Mouse (Mus musculus) layer of hippocampus, adult 2 months (tissue): ENCODE data around the gene Vipr2. TPM values are rescaled to one million over a fixed set of nuclear protein-coding genes. Genes with fewer than 3 reads are reported as not detected.

Source experiments
- DNase-seq, 2 experiments: peaks; one replicate each; pipeline ENCODE4 v3.0.0; 2022; ENCODE audit warnings: low spot score in 2 of 2
- H3K27ac ChIP-seq: fragments of 200-600 bp; 2 replicates; pipeline ENCODE4 v1.8.1; 2022
- H3K4me3 ChIP-seq: fragments of 200-600 bp; 2 replicates; pipeline ENCODE4 v1.8.1; 2022; ENCODE audit warnings: mild to moderate bottlenecking
- CTCF ChIP-seq: fragments of 200-600 bp; conservative IDR thresholded peaks from 2 replicates; pipeline ENCODE4 v1.8.1; 2022; ENCODE audit warnings: antibody characterized with exemption, mild to moderate bottlenecking, moderate library complexity
- microRNA-seq, 2 experiments: library from miRNA; unstranded; fragments of <30 nt; microRNA quantifications; one replicate each; pipeline ENCODE4 v1.2.0; 2021
- total RNA-seq, 2 experiments: library from RNA; stranded (reverse); gene quantifications; 2 replicates each; pipeline ENCODE4 v1.2.3; 2021

Vipr2 gene
- total RNA-seq, 2 experiments from 2014 or later, result 0.76 to 1.3 TPM

DNA sequence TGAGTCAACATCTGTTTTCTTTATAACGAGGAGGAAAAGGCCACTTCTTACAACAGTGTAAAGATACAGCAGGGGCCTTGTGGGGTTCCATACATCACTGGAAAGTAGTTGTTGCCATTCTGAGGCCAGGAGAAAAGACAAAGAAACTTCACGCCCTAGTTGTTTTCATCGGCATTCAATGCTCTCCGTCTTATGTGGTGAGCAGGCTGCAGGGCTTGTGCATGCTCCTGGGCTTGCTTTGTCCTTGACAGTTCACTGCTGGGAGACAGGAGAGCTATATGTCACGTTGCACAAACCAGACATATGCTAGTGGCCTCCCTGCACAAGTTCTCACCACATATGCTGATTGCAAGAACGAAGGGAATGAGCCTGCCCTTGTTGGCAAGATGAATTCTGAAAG is 116.4 kb downstream of the Vipr2 start:
- no peak overlapping the region for H3K4me3 ChIP-seq
- no peak overlapping the region for H3K27ac ChIP-seq
- TF ChIP-seq CTCF, result no peak
- DNase-seq, result no peak

DNA sequence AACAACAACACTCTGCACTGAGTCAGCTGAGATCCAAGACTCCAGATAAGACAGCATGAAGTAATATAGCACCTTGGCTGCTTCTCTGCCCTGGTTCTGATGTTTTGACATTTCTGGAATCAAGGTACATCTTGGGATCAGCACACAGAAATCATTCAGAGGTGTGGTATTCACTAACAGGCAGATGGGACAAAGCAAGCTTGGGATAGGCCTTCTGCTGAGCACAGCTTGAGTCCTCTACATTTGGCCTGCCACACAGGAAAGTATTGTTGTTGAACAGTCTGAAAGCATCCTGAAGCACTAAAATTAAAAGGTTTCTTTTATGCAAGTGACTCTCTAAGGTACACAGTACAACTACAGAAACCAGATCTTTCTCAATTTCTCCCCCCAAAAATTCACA is 117.1 kb downstream of the Vipr2 start:
- Histone ChIP-seq H3K4me3 (no peak overlapping the region), H3K27ac (no peak overlapping the region)
- TF ChIP-seq CTCF, result no peak
- DNase-seq, result no peak

Small RNAs within 50 kb of the gene (microRNA-seq; reads per million reads assigned to microRNA genes)
- 0 reads per million in 2 experiments for gene Gm44372

Other genes with a start within 250 kb of the Vipr2 start
- gene Zfp386, start 30.0 kb upstream of the Vipr2 start, total RNA-seq, result 10 to 100 TPM; 38.0 to 38.3 TPM
- gene Wdr60, start 185.3 kb downstream of the Vipr2 start, total RNA-seq, result 10 to 100 TPM; 17.9 to 20.6 TPM
- gene Gm11027, start 197.7 kb downstream of the Vipr2 start, total RNA-seq, result not detected
- 10 to 100 TPM; 61.2 to 73.0 TPM for gene Esyt2, start 203.5 kb downstream of the Vipr2 start, total RNA-seq